33 mouse cellular contexts compared by ENCODE assay signal in genomic region chr10:63472473-63472872, GRCm38 (mm10). TPM values are rescaled to one million over a fixed set of nuclear protein-coding genes. Genes with fewer than 3 reads are reported as not detected.
A peak's percentile ranks its signal among the peaks of the same experiment; 100 is the strongest.
DNase-seq lines count a peak whose midpoint lies in the region; ATAC-seq lines count a peak whose summit lies in the region.
"Had no signal": no experiment of that assay in that cellular context is flagged by ENCODE, and none has a peak within 500 bp of the region (broad histone marks: within the 10 kb centered on the region; RNA-seq: fewer than 3 reads in every experiment).

No protein-coding gene starts in this region.

- no peaks in the 10 kb centered on the region for H3K9me3 ChIP-seq in heart, embryonic 15.5 days (replicated peaks)
- no peaks in the 10 kb centered on the region for H3K9me3 ChIP-seq in neural tube, embryonic 11.5 days (ENCODE audit: control insufficient read depth, low read length)
- H3K9me3 ChIP-seq: embryonic facial prominence, embryonic 15.5 days; forebrain, embryonic 15.5 days; hindbrain, embryonic 10.5 days; limb, embryonic 10.5 days; liver, embryonic 15.5 days; lung, embryonic 15.5 days; megakaryocyte, embryonic 14.5 days; midbrain, embryonic 13.5 days had no signal

- no peak overlapping the region for H3K4me2 ChIP-seq in heart, embryonic 15.5 days
- H3K4me2 ChIP-seq in neural tube, embryonic 11.5 days (ENCODE audit: low read depth) = no peak overlapping the region
- H3K4me2 ChIP-seq: embryonic facial prominence, embryonic 15.5 days; forebrain, embryonic 15.5 days; liver, embryonic 15.5 days; lung, embryonic 15.5 days; midbrain, embryonic 13.5 days had no signal

- WGBS in heart, embryonic 15.5 days = 34% methylated on average over 6 of the region's 6 CpGs
- WGBS in neural tube, embryonic 11.5 days = 37% methylated on average over 6 of the region's 6 CpGs

- peaks cover 38% of the 10 kb centered on the region for H3K4me1 ChIP-seq in heart, embryonic 15.5 days (replicated peaks)
- no peaks in the 10 kb centered on the region for H3K4me1 ChIP-seq in neural tube, embryonic 11.5 days (ENCODE audit: control insufficient read depth, insufficient read depth, low read length)
- H3K4me1 ChIP-seq: forebrain, embryonic 15.5 days; hindbrain, embryonic 10.5 days; limb, embryonic 10.5 days; liver, embryonic 15.5 days; midbrain, embryonic 13.5 days had no signal

- H3K36me3 ChIP-seq in heart, embryonic 15.5 days = no peaks in the 10 kb centered on the region
- no peaks in the 10 kb centered on the region for H3K36me3 ChIP-seq in neural tube, embryonic 11.5 days (ENCODE audit: control insufficient read depth, insufficient read depth, low read length)
- H3K36me3 ChIP-seq: embryonic facial prominence, embryonic 15.5 days; forebrain, embryonic 15.5 days; hindbrain, embryonic 10.5 days; limb, embryonic 10.5 days; liver, embryonic 15.5 days; lung, embryonic 15.5 days; midbrain, embryonic 13.5 days had no signal

- ATAC-seq in heart, embryonic 15.5 days (replicated peaks; ENCODE audit: insufficient number of reproducible peaks, insufficient read depth, low FRiP score, low read depth) = no peak
- ATAC-seq in neural tube, embryonic 11.5 days (ENCODE audit: insufficient read depth, low FRiP score, low TSS enrichment) = no peak
- no peak for ATAC-seq in granulocyte monocyte progenitor cell, adult 5-6 weeks (replicated peaks; ENCODE audit: poor library complexity, severe bottlenecking)
- ATAC-seq: forebrain, embryonic 15.5 days; midbrain, embryonic 13.5 days had no signal

- H3K27me3 ChIP-seq in heart, embryonic 15.5 days = no peaks in the 10 kb centered on the region
- H3K27me3 ChIP-seq in neural tube, embryonic 11.5 days (ENCODE audit: control insufficient read depth, insufficient read depth, low read length) = no peaks in the 10 kb centered on the region
- H3K27me3 ChIP-seq: embryonic facial prominence, embryonic 15.5 days; forebrain, embryonic 15.5 days; liver, embryonic 15.5 days; lung, embryonic 15.5 days; megakaryocyte, embryonic 14.5 days; midbrain, embryonic 13.5 days had no signal

- peak overlapping the region; percentile 73 for H3K27ac ChIP-seq in heart, embryonic 15.5 days
- H3K27ac ChIP-seq in neural tube, embryonic 11.5 days (ENCODE audit: low read depth, low read length) = no peak overlapping the region
- H3K27ac ChIP-seq: embryonic facial prominence, embryonic 15.5 days; forebrain, embryonic 15.5 days; hindbrain, embryonic 10.5 days; limb, embryonic 10.5 days; liver, embryonic 15.5 days; lung, embryonic 15.5 days; midbrain, embryonic 13.5 days had no signal

- no peak overlapping the region for H3K9ac ChIP-seq in heart, embryonic 15.5 days
- H3K9ac ChIP-seq in neural tube, embryonic 11.5 days (ENCODE audit: low read length) = no peak overlapping the region
- H3K9ac ChIP-seq: embryonic facial prominence, embryonic 15.5 days; forebrain, embryonic 15.5 days; liver, embryonic 15.5 days; lung, embryonic 15.5 days; midbrain, embryonic 13.5 days had no signal

- H3K4me3 ChIP-seq in heart, embryonic 15.5 days = no peak overlapping the region
- no peak overlapping the region for H3K4me3 ChIP-seq in neural tube, embryonic 11.5 days (ENCODE audit: low read depth, low read length)
- H3K4me3 ChIP-seq: embryonic facial prominence, embryonic 15.5 days; forebrain, embryonic 15.5 days; hindbrain, embryonic 10.5 days; limb, embryonic 10.5 days; liver, embryonic 15.5 days; lung, embryonic 15.5 days; megakaryocyte, embryonic 14.5 days; midbrain, embryonic 13.5 days had no signal

- DNase-seq in adrenal gland, postnatal 14 days = peak; percentile 6
- DNase-seq in adrenal gland, postnatal 4 days (ENCODE audit: low spot score in 2 of 2) = no peak
- DNase-seq in heart, adult 8-10 months (ENCODE audit: low spot score) = no peak
- DNase-seq in neural tube, embryonic 11.5 days (ENCODE audit: low spot score) = peak; percentile 33
- no peak for DNase-seq in neural tube, embryonic 10.5 days (ENCODE audit: extremely low spot score, low spot score)
- DNase-seq in retina, postnatal 1 day = no peak
- DNase-seq: adrenal gland, postnatal 10 days; cerebellum, adult 8-10 months; cerebellum, postnatal 36 days; kidney, adult 11 months; liver; lung, postnatal 36 days had no signal

RNA-seq across cellular contexts. Expression of gene Ctnna3, which starts 42.6 kb away (rescaled TPM):
- 1.3 and 1.4 TPM in 2 replicates for total RNA-seq in adrenal gland, postnatal 14 days (2021)
- total RNA-seq in adrenal gland, postnatal 4 days (2021) = 1 to 10 TPM; 4.0 to 4.4 TPM
- polyA plus RNA-seq in heart, embryonic 15.5 days (2015; fragmentation: Nextera tagmentation; extraction: Ambion mirVana) = 23.6 and 27.8 TPM in 2 replicates
- 10 to 100 TPM; 52.0 to 66.8 (median 54.9) TPM for total RNA-seq in heart, adult 8-10 months (2022)
- polyA plus RNA-seq in neural tube, embryonic 11.5 days (2014; fragmentation: Nextera tagmentation; extraction: Ambion mirVana) = 0.33 and 0.50 TPM in 2 replicates
- not detected in 2 replicates for total RNA-seq in granulocyte monocyte progenitor cell, adult 5-6 weeks (2014; fragmentation: Nextera tagmentation)
- not detected in 2 replicates for total RNA-seq in granulocyte monocyte progenitor cell, adult 5-6 weeks (2017)
- total RNA-seq: monocyte, adult 5-6 weeks; neutrophil, adult 5-6 weeks had no signal
- polyA plus RNA-seq: limb, embryonic 10.5 days had no signal

RNA-seq across cellular contexts. Expression of gene Gm7075, which starts 50.9 kb away (rescaled TPM):
- total RNA-seq in adrenal gland, postnatal 14 days (2021) = not detected in 2 replicates
- not detected for total RNA-seq in adrenal gland, postnatal 4 days (2021)
- not detected in 2 replicates for polyA plus RNA-seq in heart, embryonic 15.5 days (2015; fragmentation: Nextera tagmentation; extraction: Ambion mirVana)
- not detected for total RNA-seq in heart, adult 8-10 months (2022)
- polyA plus RNA-seq in neural tube, embryonic 11.5 days (2014; fragmentation: Nextera tagmentation; extraction: Ambion mirVana) = not detected in 2 replicates
- not detected in 2 replicates for total RNA-seq in granulocyte monocyte progenitor cell, adult 5-6 weeks (2014; fragmentation: Nextera tagmentation)
- not detected in 2 replicates for total RNA-seq in granulocyte monocyte progenitor cell, adult 5-6 weeks (2017)
- total RNA-seq: adrenal gland, postnatal 10 days; gastrocnemius, adult 8-10 months; layer of hippocampus, adult 18-20 months; layer of hippocampus, postnatal 14 days; left cerebral cortex, adult 8-10 months; monocyte, adult 5-6 weeks; neutrophil, adult 5-6 weeks had no signal
- polyA plus RNA-seq: brain, embryonic 14.5 days; embryonic facial prominence, embryonic 15.5 days; forebrain, embryonic 15.5 days; gonadal fat pad, adult 2 months; hindbrain, embryonic 10.5 days; kidney, embryonic 16.5 days; limb, embryonic 10.5 days; liver, embryonic 15.5 days; midbrain, embryonic 13.5 days; stomach, embryonic 14.5 days; thymus, postnatal 0 days had no signal

Comparison
In these comparisons a context has a peak if more than half of its experiments do, and no peak if none do; other contexts are left out.
1. DNase-seq: peak in adrenal gland, postnatal 14 days (single experiment) and neural tube, embryonic 11.5 days (single experiment); none in adrenal gland, postnatal 4 days (0 of 2), heart, adult 8-10 months (single experiment), neural tube, embryonic 10.5 days (single experiment) and retina, postnatal 1 day (single experiment).
2. RNA of gene Ctnna3, which starts 42.6 kb away (total RNA-seq): 52.0 to 66.8 TPM in heart, adult 8-10 months; 4.0 to 4.4 TPM in adrenal gland, postnatal 4 days, 1.3 to 1.4 TPM in adrenal gland, postnatal 14 days and not detected in granulocyte monocyte progenitor cell, adult 5-6 weeks; every median in the first group is over 4 times any median in the second.